Mouse (Mus musculus): Measurements from ENCODE around the gene Slc26a8. TPM values are rescaled to one million over a fixed set of nuclear protein-coding genes. Genes with fewer than 3 reads are reported as not detected.

The Slc26a8 gene
- 0.49 TPM for polyA plus RNA-seq (2017; shearing (Covaris generic))

GRCm38 (mm10) chr17:28689586-28690283 is at the start of gene Slc26a8:
Gene Slc26a8 (minus strand): TSS chr17:28690233.

GRCm38 (mm10) chr17:28725783-28726182 is 35.8 kb upstream of the Slc26a8 start, which contains the start of gene AC170998.1:
Gene AC170998.1 (plus strand): TSS chr17:28726083.

GRCm38 (mm10) chr17:28690776-28691686 is 998 bp upstream of the Slc26a8 start, which contains the start of gene Mapk14:
Gene Mapk14 (plus strand): TSS chr17:28691329.

GRCm38 (mm10) chr17:28622300-28622759 is 67.7 kb downstream of the Slc26a8 start, which contains the start of gene Srpk1:
Gene Srpk1 (minus strand): TSS chr17:28622709.

Other genes starting within 250 kb of the Slc26a8 start
- 10.3 TPM for gene Fkbp5, start 172.7 kb downstream of the Slc26a8 start, polyA plus RNA-seq (2017; shearing (Covaris generic))
- gene Armc12, start 159.4 kb downstream of the Slc26a8 start, polyA plus RNA-seq (2017; shearing (Covaris generic)), result not detected
- gene Clpsl2, start 140.8 kb downstream of the Slc26a8 start, polyA plus RNA-seq (2017; shearing (Covaris generic)), result not detected
- not detected for gene Clps, start 129.5 kb downstream of the Slc26a8 start, polyA plus RNA-seq (2017; shearing (Covaris generic))
- 1.00 TPM for gene Lhfpl5, start 114.6 kb downstream of the Slc26a8 start, polyA plus RNA-seq (2017; shearing (Covaris generic))
- gene Srpk1, start 67.5 kb downstream of the Slc26a8 start, polyA plus RNA-seq (2017; shearing (Covaris generic)), result 218 TPM
- gene Mapk14, start 1.1 kb upstream of the Slc26a8 start, polyA plus RNA-seq (2017; shearing (Covaris generic)), result 18.1 TPM
- gene AC170998.1, start 35.9 kb upstream of the Slc26a8 start, polyA plus RNA-seq (2017; shearing (Covaris generic)), result 5.8 TPM
- not detected for gene Mapk13, start 79.1 kb upstream of the Slc26a8 start, polyA plus RNA-seq (2017; shearing (Covaris generic))
- 2.5 TPM for gene Brpf3, start 110.9 kb upstream of the Slc26a8 start, polyA plus RNA-seq (2017; shearing (Covaris generic))
- not detected for gene Pnpla1, start 168.2 kb upstream of the Slc26a8 start, polyA plus RNA-seq (2017; shearing (Covaris generic))
- 3.5 TPM for gene 4930539E08Rik, start 225.1 kb upstream of the Slc26a8 start, polyA plus RNA-seq (2017; shearing (Covaris generic))